Mouse (Mus musculus): ENCODE measurements around the gene Tspan18. TPM values are rescaled to one million over a fixed set of nuclear protein-coding genes. Genes with fewer than 3 reads are reported as not detected.
A peak's percentile ranks its signal among the peaks of the same experiment; 100 is the strongest.

The Tspan18 gene
- polyA plus RNA-seq, 1 experiment from 2014 or later = 48.2 TPM

DNA sequence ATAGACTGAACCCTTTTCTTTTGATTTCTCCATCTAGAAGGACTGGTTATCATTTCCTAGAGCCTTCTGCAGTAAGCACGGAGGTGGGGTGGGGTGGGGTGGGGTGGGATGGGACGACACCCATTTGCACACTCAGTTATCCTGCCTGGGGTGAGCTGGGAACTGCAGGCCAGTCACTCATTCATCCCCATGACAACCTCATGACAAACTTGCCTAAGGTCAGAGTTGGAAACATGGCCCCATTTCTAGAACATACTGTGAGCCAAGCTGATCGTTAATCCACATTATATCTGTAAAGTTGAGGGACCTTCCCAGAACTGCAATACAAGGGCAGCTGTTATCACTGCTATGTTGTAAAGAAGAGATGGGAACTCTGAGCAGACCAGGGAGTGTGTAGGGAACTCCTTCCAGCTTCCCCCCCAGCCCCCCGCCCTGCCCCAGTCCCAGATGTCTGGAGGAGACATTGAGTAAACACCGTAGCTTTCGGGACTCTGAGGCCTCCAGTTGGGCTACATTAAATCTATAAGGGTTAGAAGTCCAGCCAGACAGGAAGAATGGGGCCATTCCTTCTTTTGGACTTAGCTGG, 170.5 kb downstream of the Tspan18 start:
- Histone ChIP-seq H3K4me2 (ENCODE audit: low read length) (no peak overlapping the region), H3K9ac (ENCODE audit: low read length) (no peak overlapping the region), H3K36me3 (ENCODE audit: control insufficient read depth, insufficient read depth, low read length) (no peaks in the 10 kb centered on the region), H3K4me3 (ENCODE audit: control insufficient read depth in 1 of 2, insufficient read depth in 1 of 2, low read depth in 1 of 2, low read length in 2 of 2) (no peak overlapping the region), H3K27ac (replicated peaks in 1 of 2; ENCODE audit: control insufficient read depth in 1 of 2, insufficient read depth in 1 of 2, low read depth in 2 of 2, low read length in 2 of 2) (no peak overlapping the region), H3K4me1 (ENCODE audit: control insufficient read depth in 2 of 2, insufficient read depth in 2 of 2, low read length in 2 of 2) (peaks cover 11 to 16% of the 10 kb centered on the region in 2 experiments), H3K27me3 (ENCODE audit: control insufficient read depth, insufficient read depth, low read length) (no peaks in the 10 kb centered on the region), H3K9me3 (ENCODE audit: control insufficient read depth, low read length) (no peaks in the 10 kb centered on the region)
- no peak for ATAC-seq (ENCODE audit: insufficient number of reproducible peaks, insufficient read depth, low FRiP score, low read depth)
- WGBS = 77% methylated on average over 6 of the region's 6 CpGs

- no peak overlapping the region for H3K4me3 ChIP-seq (ENCODE audit: control insufficient read depth in 1 of 2, insufficient read depth in 1 of 2, low read depth in 1 of 2, low read length in 2 of 2)
- peaks cover 11 to 16% of the 10 kb centered on the region in 2 experiments for H3K4me1 ChIP-seq (ENCODE audit: control insufficient read depth in 2 of 2, insufficient read depth in 2 of 2, low read length in 2 of 2)
- no peaks in the 10 kb centered on the region for H3K9me3 ChIP-seq (ENCODE audit: control insufficient read depth, low read length)
- H3K4me2 ChIP-seq (ENCODE audit: low read length) = no peak overlapping the region
- ATAC-seq (ENCODE audit: insufficient number of reproducible peaks, insufficient read depth, low FRiP score, low read depth) = no peak
- H3K27ac ChIP-seq (replicated peaks in 1 of 2; ENCODE audit: control insufficient read depth in 1 of 2, insufficient read depth in 1 of 2, low read depth in 2 of 2, low read length in 2 of 2) = peak overlapping the region; percentile 20 to 43; a peak in 3 of 4 replicates
- H3K9ac ChIP-seq (ENCODE audit: low read length) = no peak overlapping the region
- H3K27me3 ChIP-seq (ENCODE audit: control insufficient read depth, insufficient read depth, low read length) = no peaks in the 10 kb centered on the region
- no peaks in the 10 kb centered on the region for H3K36me3 ChIP-seq (ENCODE audit: control insufficient read depth, insufficient read depth, low read length)
- 0% methylated on average over 2 of the region's 2 CpGs for WGBS
Measured at GRCm38 (mm10) chr2:93163317-93163716, 171.0 kb downstream of the Tspan18 start.

GRCm38 (mm10) chr2:93162791-93163190, 171.5 kb downstream of the Tspan18 start:
- no peaks in the 10 kb centered on the region for H3K36me3 ChIP-seq (ENCODE audit: control insufficient read depth, insufficient read depth, low read length)
- H3K27me3 ChIP-seq (ENCODE audit: control insufficient read depth, insufficient read depth, low read length) = no peaks in the 10 kb centered on the region
- H3K4me1 ChIP-seq (ENCODE audit: control insufficient read depth in 2 of 2, insufficient read depth in 2 of 2, low read length in 2 of 2) = peaks cover 11 to 16% of the 10 kb centered on the region in 2 experiments
- H3K4me2 ChIP-seq (ENCODE audit: low read length) = no peak overlapping the region
- peak overlapping the region; percentile 20 to 43; a peak in 3 of 4 replicates for H3K27ac ChIP-seq (replicated peaks in 1 of 2; ENCODE audit: control insufficient read depth in 1 of 2, insufficient read depth in 1 of 2, low read depth in 2 of 2, low read length in 2 of 2)
- H3K9ac ChIP-seq (ENCODE audit: low read length) = no peak overlapping the region
- H3K9me3 ChIP-seq (ENCODE audit: control insufficient read depth, low read length) = no peaks in the 10 kb centered on the region
- ATAC-seq (ENCODE audit: insufficient number of reproducible peaks, insufficient read depth, low FRiP score, low read depth) = 0 out of 2 replicates have a peak, but pooled peaks have one; percentile 10
- 41% methylated on average over 4 of the region's 4 CpGs for WGBS
- H3K4me3 ChIP-seq (ENCODE audit: control insufficient read depth in 1 of 2, insufficient read depth in 1 of 2, low read depth in 1 of 2, low read length in 2 of 2) = no peak overlapping the region

DNA sequence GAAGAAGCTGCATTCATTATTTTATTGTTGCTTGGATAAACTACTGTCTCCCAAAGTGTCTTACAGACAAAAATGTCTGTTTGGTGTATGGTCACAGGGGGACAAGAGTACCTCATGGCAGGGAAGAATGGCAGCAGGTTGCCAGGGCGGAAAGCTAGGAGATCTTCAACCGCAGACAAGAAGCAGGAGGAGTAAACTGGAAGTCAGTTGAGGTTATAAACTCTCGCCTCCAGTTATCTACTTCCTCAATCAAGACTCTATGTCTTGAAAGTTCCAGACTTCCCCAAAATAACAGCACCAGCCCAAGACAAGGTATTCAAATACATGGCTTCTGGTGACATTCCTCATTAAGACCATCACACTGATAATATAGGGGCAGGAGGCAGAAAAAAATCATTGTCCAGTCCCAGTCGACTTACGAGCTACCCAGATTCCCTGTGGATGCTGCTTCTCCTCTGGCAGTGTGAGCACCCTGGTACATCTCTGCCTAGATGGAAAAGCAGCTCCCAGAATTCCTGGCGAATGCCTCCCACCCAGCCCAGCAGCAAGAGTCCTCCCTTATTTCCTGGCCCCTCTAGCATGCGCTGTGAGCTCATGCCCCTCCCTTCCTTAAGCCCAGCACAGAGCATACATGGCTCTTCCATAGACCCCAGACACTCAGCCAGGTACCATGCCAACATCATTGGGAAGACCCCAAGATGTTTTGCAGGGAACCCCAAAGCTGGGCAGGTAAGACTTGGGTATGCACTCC, 172.2 kb downstream of the Tspan18 start:
- 65% methylated on average over 7 of the region's 7 CpGs for whole genome bisulfite sequencing
- H3K27ac ChIP-seq (replicated peaks in 1 of 2; ENCODE audit: control insufficient read depth in 1 of 2, insufficient read depth in 1 of 2, low read depth in 2 of 2, low read length in 2 of 2) = 0 out of 4 replicates have a peak overlapping the region, but pooled peaks of 1 of the 2 experiments have one; percentile 20
- H3K36me3 ChIP-seq (ENCODE audit: control insufficient read depth, insufficient read depth, low read length) = no peaks in the 10 kb centered on the region
- no peaks in the 10 kb centered on the region for H3K27me3 ChIP-seq (ENCODE audit: control insufficient read depth, insufficient read depth, low read length)
- no peaks in the 10 kb centered on the region for H3K9me3 ChIP-seq (ENCODE audit: control insufficient read depth, low read length)
- H3K9ac ChIP-seq (ENCODE audit: low read length) = no peak overlapping the region
- no peak for ATAC-seq (ENCODE audit: insufficient number of reproducible peaks, insufficient read depth, low FRiP score, low read depth)
- peaks cover 11 to 16% of the 10 kb centered on the region in 2 experiments for H3K4me1 ChIP-seq (ENCODE audit: control insufficient read depth in 2 of 2, insufficient read depth in 2 of 2, low read length in 2 of 2)
- no peak overlapping the region for H3K4me3 ChIP-seq (ENCODE audit: control insufficient read depth in 1 of 2, insufficient read depth in 1 of 2, low read depth in 1 of 2, low read length in 2 of 2)
- H3K4me2 ChIP-seq (ENCODE audit: low read length) = no peak overlapping the region

DNA sequence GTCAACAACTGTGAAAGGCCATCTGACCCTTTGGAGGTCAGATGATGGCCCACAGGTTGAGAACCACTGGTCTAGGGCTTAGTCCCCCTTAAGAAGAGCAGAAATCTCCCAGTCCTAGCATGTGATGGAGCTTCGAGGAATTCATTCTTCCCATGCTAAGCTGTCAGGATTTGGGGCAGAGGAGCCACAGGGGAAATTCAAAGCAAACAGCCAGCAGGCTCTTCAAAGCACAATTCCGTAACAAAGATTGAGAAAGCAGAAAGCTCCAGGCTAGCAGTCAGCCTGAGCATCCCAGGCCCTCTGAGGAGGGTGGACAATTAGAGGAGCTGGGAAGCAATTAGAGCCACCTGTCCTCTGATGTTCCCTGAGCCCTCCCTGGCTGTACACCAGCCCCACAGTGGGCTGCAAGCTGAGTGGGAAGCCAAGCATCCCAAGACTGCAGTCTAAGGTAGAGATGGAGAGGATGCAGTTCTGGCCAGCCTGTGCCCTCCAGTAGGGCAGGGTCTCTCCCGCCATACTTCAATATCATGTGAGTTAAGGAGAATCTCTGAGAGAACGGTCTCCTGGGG, 173.8 kb downstream of the Tspan18 start:
- no peak for ATAC-seq (ENCODE audit: insufficient number of reproducible peaks, insufficient read depth, low FRiP score, low read depth)
- Histone ChIP-seq H3K36me3 (ENCODE audit: control insufficient read depth, insufficient read depth, low read length) (no peaks in the 10 kb centered on the region), H3K9me3 (ENCODE audit: control insufficient read depth, low read length) (no peaks in the 10 kb centered on the region), H3K27me3 (ENCODE audit: control insufficient read depth, insufficient read depth, low read length) (no peaks in the 10 kb centered on the region), H3K9ac (ENCODE audit: low read length) (no peak overlapping the region), H3K27ac (replicated peaks in 1 of 2; ENCODE audit: control insufficient read depth in 1 of 2, insufficient read depth in 1 of 2, low read depth in 2 of 2, low read length in 2 of 2) (no peak overlapping the region), H3K4me2 (ENCODE audit: low read length) (no peak overlapping the region), H3K4me3 (ENCODE audit: control insufficient read depth in 1 of 2, insufficient read depth in 1 of 2, low read depth in 1 of 2, low read length in 2 of 2) (no peak overlapping the region), H3K4me1 (ENCODE audit: control insufficient read depth in 2 of 2, insufficient read depth in 2 of 2, low read length in 2 of 2) (peaks cover 11 to 16% of the 10 kb centered on the region in 2 experiments)
- 77% methylated on average over 4 of the region's 4 CpGs for WGBS

- Histone ChIP-seq H3K27ac (replicated peaks in 1 of 2; ENCODE audit: control insufficient read depth in 1 of 2, insufficient read depth in 1 of 2, low read depth in 2 of 2, low read length in 2 of 2) (no peak overlapping the region), H3K4me2 (ENCODE audit: low read length) (no peak overlapping the region), H3K9me3 (ENCODE audit: control insufficient read depth, low read length) (no peaks in the 10 kb centered on the region), H3K4me3 (ENCODE audit: control insufficient read depth in 1 of 2, insufficient read depth in 1 of 2, low read depth in 1 of 2, low read length in 2 of 2) (no peak overlapping the region), H3K27me3 (ENCODE audit: control insufficient read depth, insufficient read depth, low read length) (no peaks in the 10 kb centered on the region), H3K4me1 (ENCODE audit: control insufficient read depth in 2 of 2, insufficient read depth in 2 of 2, low read length in 2 of 2) (peaks cover 14 to 20% of the 10 kb centered on the region in 2 experiments), H3K36me3 (ENCODE audit: control insufficient read depth, insufficient read depth, low read length) (no peaks in the 10 kb centered on the region), H3K9ac (ENCODE audit: low read length) (no peak overlapping the region)
- 56% methylated on average over 1 of the region's 1 CpGs for WGBS
- ATAC-seq (ENCODE audit: insufficient number of reproducible peaks, insufficient read depth, low FRiP score, low read depth) = no peak
Measured at GRCm38 (mm10) chr2:93154486-93155032, 179.7 kb downstream of the Tspan18 start.

GRCm38 (mm10) chr2:93153833-93154232, 180.5 kb downstream of the Tspan18 start:
- WGBS = 80% methylated on average over 1 of the region's 1 CpGs
- no peaks in the 10 kb centered on the region for H3K9me3 ChIP-seq (ENCODE audit: control insufficient read depth, low read length)

More at GRCm38 (mm10) chr2:93153833-93154232, 180.5 kb downstream of the Tspan18 start:
- no peak overlapping the region for H3K9ac ChIP-seq (ENCODE audit: low read length)
- peaks cover 14 to 20% of the 10 kb centered on the region in 2 experiments for H3K4me1 ChIP-seq (ENCODE audit: control insufficient read depth in 2 of 2, insufficient read depth in 2 of 2, low read length in 2 of 2)
- no peak for ATAC-seq (ENCODE audit: insufficient number of reproducible peaks, insufficient read depth, low FRiP score, low read depth)
- no peak overlapping the region for H3K4me3 ChIP-seq (ENCODE audit: control insufficient read depth in 1 of 2, insufficient read depth in 1 of 2, low read depth in 1 of 2, low read length in 2 of 2)
- no peak overlapping the region for H3K27ac ChIP-seq (replicated peaks in 1 of 2; ENCODE audit: control insufficient read depth in 1 of 2, insufficient read depth in 1 of 2, low read depth in 2 of 2, low read length in 2 of 2)
- no peaks in the 10 kb centered on the region for H3K27me3 ChIP-seq (ENCODE audit: control insufficient read depth, insufficient read depth, low read length)
- H3K36me3 ChIP-seq (ENCODE audit: control insufficient read depth, insufficient read depth, low read length) = no peaks in the 10 kb centered on the region
- H3K4me2 ChIP-seq (ENCODE audit: low read length) = no peak overlapping the region
